In genomic region chr17:31854770-31855596, GRCm38 (mm10) we compare ENCODE assay signal across 8 mouse cellular contexts. TPM values are rescaled to one million over a fixed set of nuclear protein-coding genes. Genes with fewer than 3 reads are reported as not detected.
DNase-seq lines count a peak whose midpoint lies in the region; ATAC-seq and TF ChIP-seq lines count a peak whose summit lies in the region.

No protein-coding gene starts in this region.

- TF ChIP-seq POLR2A in olfactory bulb, adult 2 months (IDR thresholded peaks at IDR 0.05; ENCODE audit: insufficient read depth, low read depth, low read length) = no peak

- H3K27ac ChIP-seq in kidney, embryonic 14.5 days (ENCODE audit: low read depth, low read length) = peak overlapping the region; percentile 76
- H3K27ac ChIP-seq in lung, embryonic 14.5 days (ENCODE audit: low read depth) = peak overlapping the region; percentile 86
- peak overlapping the region; percentile 65 for H3K27ac ChIP-seq in olfactory bulb, adult 2 months (ENCODE audit: insufficient read depth, low read depth, low read length)

- peak; percentile 40 for DNase-seq in 3T3-L1 (ENCODE audit: low read depth, low spot score)
- peak; percentile 27 to 30 for DNase-seq in cerebellum, postnatal 36 days
- peak; percentile 46 to 62 for DNase-seq in gastrocnemius, postnatal 4 days (ENCODE audit: low spot score in 2 of 2)
- DNase-seq in lung, embryonic 14.5 days = peak; percentile 56

- peak; percentile 52 for ATAC-seq in kidney, embryonic 14.5 days (ENCODE audit: low FRiP score, low TSS enrichment)
- ATAC-seq in lung, embryonic 14.5 days (ENCODE audit: insufficient read depth) = peak; percentile 10; the same call in 1 of the 2 replicates
- ATAC-seq in erythroid progenitor cell, adult 5-6 weeks (replicated peaks; ENCODE audit: low FRiP score, poor library complexity, severe bottlenecking) = no peak

- WGBS in kidney, embryonic 14.5 days = under 1% methylated on average over 55 of the region's 73 CpGs
- WGBS in lung, embryonic 14.5 days = under 1% methylated on average over 71 of the region's 73 CpGs
- under 1% methylated on average over 73 of the region's 73 CpGs for whole genome bisulfite sequencing in olfactory bulb, adult 2 months

- peak overlapping the region; percentile 99 for H3K4me3 ChIP-seq in E14TG2a.4 (replicated peaks; ENCODE audit: low read length)
- H3K4me3 ChIP-seq in kidney, embryonic 14.5 days (ENCODE audit: low read length) = peak overlapping the region; percentile 98
- peak overlapping the region; percentile 94 for H3K4me3 ChIP-seq in lung, embryonic 14.5 days (ENCODE audit: low read depth, low read length)
- H3K4me3 ChIP-seq in olfactory bulb, adult 2 months (ENCODE audit: insufficient read depth, low read depth, low read length) = peak overlapping the region; percentile 75

- H3K9me3 ChIP-seq in E14TG2a.4 (ENCODE audit: low read length) = no peaks in the 10 kb centered on the region
- H3K9me3 ChIP-seq in kidney, embryonic 14.5 days (ENCODE audit: control insufficient read depth, low read length) = no peaks in the 10 kb centered on the region
- no peaks in the 10 kb centered on the region for H3K9me3 ChIP-seq in lung, embryonic 14.5 days (ENCODE audit: low read depth, low read length)

- H3K27me3 ChIP-seq in E14TG2a.4 (ENCODE audit: insufficient read depth, low read length) = peaks cover 20% of the 10 kb centered on the region
- H3K27me3 ChIP-seq in kidney, embryonic 14.5 days (ENCODE audit: control insufficient read depth, insufficient read depth, low read length) = no peaks in the 10 kb centered on the region
- no peaks in the 10 kb centered on the region for H3K27me3 ChIP-seq in lung, embryonic 14.5 days (ENCODE audit: insufficient read depth, low read length)

- peak overlapping the region; percentile 89 for H3K4me2 ChIP-seq in kidney, embryonic 14.5 days (replicated peaks; ENCODE audit: low read depth, low read length)
- peak overlapping the region; percentile 84 for H3K4me2 ChIP-seq in lung, embryonic 14.5 days

- peaks cover 67% of the 10 kb centered on the region for H3K4me1 ChIP-seq in E14TG2a.4 (replicated peaks; ENCODE audit: low read depth, low read length)
- peaks cover 34% of the 10 kb centered on the region for H3K4me1 ChIP-seq in kidney, embryonic 14.5 days (ENCODE audit: control insufficient read depth, insufficient read depth, low read length)
- peaks cover 18% of the 10 kb centered on the region for H3K4me1 ChIP-seq in lung, embryonic 14.5 days (ENCODE audit: insufficient read depth)
- peaks cover 32% of the 10 kb centered on the region for H3K4me1 ChIP-seq in olfactory bulb, adult 2 months (ENCODE audit: control insufficient read depth, insufficient read depth, low read length)

- H3K36me3 ChIP-seq in E14TG2a.4 (ENCODE audit: insufficient read depth, low read length) = peaks cover 40% of the 10 kb centered on the region
- peaks cover 15% of the 10 kb centered on the region for H3K36me3 ChIP-seq in kidney, embryonic 14.5 days (ENCODE audit: control insufficient read depth, insufficient read depth, low read length)
- peaks cover 31% of the 10 kb centered on the region for H3K36me3 ChIP-seq in lung, embryonic 14.5 days (ENCODE audit: insufficient read depth)

- no peak for TF ChIP-seq CTCF in E14TG2a.4 (conservative IDR thresholded peaks at IDR 0.05; ENCODE audit: low read length)
- no peak for TF ChIP-seq CTCF in lung, embryonic 14.5 days (IDR thresholded peaks at IDR 0.05; ENCODE audit: low read depth)
- no peak for TF ChIP-seq CTCF in olfactory bulb, adult 2 months (IDR thresholded peaks at IDR 0.05; ENCODE audit: insufficient read depth, low read depth, low read length)

- peak overlapping the region; percentile 88 for H3K9ac ChIP-seq in kidney, embryonic 14.5 days (ENCODE audit: low read depth, low read length)
- H3K9ac ChIP-seq in lung, embryonic 14.5 days = peak overlapping the region; percentile 94

RNA-seq across cellular contexts. Expression of gene Sik1, which starts 0.6 kb away (rescaled TPM):
- 10 to 100 TPM; 80.3 to 83.2 TPM for total RNA-seq in gastrocnemius, postnatal 4 days (2021)
- polyA plus RNA-seq in kidney, embryonic 14.5 days (2014; fragmentation: Nextera tagmentation; extraction: Ambion mirVana) = 16.8 and 17.3 TPM in 2 replicates
- polyA plus RNA-seq in lung, embryonic 14.5 days (2014; fragmentation: Nextera tagmentation; extraction: Ambion mirVana) = 25.0 and 26.2 TPM in 2 replicates
- polyA plus RNA-seq in olfactory bulb, adult 2 months (2012; ENCODE audit: insufficient read depth, insufficient read length, low replicate concordance, missing spikeins) = not detected in 2 replicates
- 7.6 and 9.2 TPM in 2 replicates for total RNA-seq in erythroid progenitor cell, adult 5-6 weeks (2015; ENCODE audit: low replicate concordance)
- total RNA-seq in erythroid progenitor cell, adult 5-6 weeks (2017; ENCODE audit: low replicate concordance) = 2.2 and 5.9 TPM in 2 replicates
